Mouse (Mus musculus) embryonic fibroblast, embryonic 13.5 days (primary cell): ENCODE measurements around the gene Hrh3. TPM values are rescaled to one million over a fixed set of nuclear protein-coding genes. Genes with fewer than 3 reads are reported as not detected.

ENCODE experiments used
- H3K27ac ChIP-seq: 2 replicates; pipeline ENCODE4 v1.5.1; 2012; ENCODE audit warnings: low read length, control low read depth, inconsistent platforms; ENCODE audit not compliant: insufficient read depth
- H3K4me1 ChIP-seq: 2 replicates; pipeline ENCODE4 v1.6.1; 2011; ENCODE audit warnings: low read length; ENCODE audit not compliant: control insufficient read depth, insufficient read depth
- H3K4me3 ChIP-seq: 2 replicates; pipeline ENCODE4 v1.5.1; 2011; ENCODE audit warnings: mild to moderate bottlenecking, control low read depth, low read length; ENCODE audit not compliant: insufficient read depth
- CTCF ChIP-seq: IDR thresholded peaks from 2 replicates; pipeline ENCODE4 v1.5.1; 2011; ENCODE audit warnings: mild to moderate bottlenecking, control low read depth, low read length, moderate library complexity, borderline replicate concordance; ENCODE audit not compliant: insufficient read depth
- POLR2A ChIP-seq: IDR thresholded peaks from 2 replicates; pipeline ENCODE4 v1.6.1; 2011; ENCODE audit warnings: low read depth, mild to moderate bottlenecking, control low read depth, low read length, moderate library complexity
- polyA plus RNA-seq: library from polyadenylated mRNA; stranded (reverse); fragments of >200 nt; gene quantifications from 2 replicates; pipeline ENCODE4 v1.2.4, GENCODE M21; 2011; ENCODE audit warnings: low read depth; ENCODE audit not compliant: missing spikeins, insufficient read length

The Hrh3 gene
- polyA plus RNA-seq, 1 experiment: not detected

GRCm38 (mm10) chr2:180120292-180120761 is 16.0 kb upstream of the Hrh3 start:
- Histone ChIP-seq H3K4me1 (peaks cover 13% of the 10 kb centered on the region), H3K4me3 (peak overlapping the region; percentile 78), H3K27ac (no peak overlapping the region)
- TF ChIP-seq CTCF (no peak), POLR2A (no peak)

GRCm38 (mm10) chr2:180119439-180120291 is 15.4 kb upstream of the Hrh3 start:
- peak overlapping the region; percentile 78 for H3K4me3 ChIP-seq

GRCm38 (mm10) chr2:180118661-180119438 is 14.6 kb upstream of the Hrh3 start, which contains the start of gene Osbpl2:
Gene Osbpl2 (plus strand): TSS chr2:180119306.
- H3K27ac ChIP-seq: no peak within 1 kb of the TSS

More at GRCm38 (mm10) chr2:180119439-180120291, 15.4 kb upstream of the Hrh3 start:
- TF ChIP-seq CTCF: no peak
- TF ChIP-seq POLR2A: no peak; the same call in 1 of the 2 replicates
- H3K27ac ChIP-seq: no peak overlapping the region
- peaks cover 17% of the 10 kb centered on the region for H3K4me1 ChIP-seq

GRCm38 (mm10) chr2:180117485-180118194 is 13.4 kb upstream of the Hrh3 start:
- TF ChIP-seq CTCF (no peak), POLR2A (no peak)
- Histone ChIP-seq H3K4me1 (peaks cover 24% of the 10 kb centered on the region), H3K4me3 (no peak overlapping the region), H3K27ac (no peak overlapping the region)

More at GRCm38 (mm10) chr2:180118661-180119438, 14.6 kb upstream of the Hrh3 start, which contains the start of gene Osbpl2:
- TF ChIP-seq POLR2A: peak; percentile 37; the same call in 1 of the 2 replicates
- no peak for TF ChIP-seq CTCF
- peak within 1 kb of the TSS; percentile 78 for H3K4me3 ChIP-seq
- H3K4me1 ChIP-seq: peaks cover 24% of the 10 kb centered on the region

- no peak overlapping the region for H3K27ac ChIP-seq
- H3K4me3 ChIP-seq: no peak overlapping the region
- TF ChIP-seq CTCF: no peak
- no peak for TF ChIP-seq POLR2A
- H3K4me1 ChIP-seq: peaks cover 24% of the 10 kb centered on the region
These were observed 12.6 kb upstream of the Hrh3 start for GRCm38 (mm10) chr2:180116741-180117484.

- Histone ChIP-seq H3K4me3 (no peak overlapping the region), H3K27ac (peak overlapping the region; percentile 84; the same call in 1 of the 2 replicates), H3K4me1 (peaks cover 24% of the 10 kb centered on the region)
- TF ChIP-seq POLR2A (no peak), CTCF (no peak)
These were observed 11.8 kb upstream of the Hrh3 start for GRCm38 (mm10) chr2:180116081-180116493.

- H3K4me1 ChIP-seq: peaks cover 24% of the 10 kb centered on the region
- no peak overlapping the region for H3K4me3 ChIP-seq
- peak overlapping the region; percentile 84 for H3K27ac ChIP-seq
- no peak for TF ChIP-seq CTCF
- TF ChIP-seq POLR2A: no peak
These were observed 11.0 kb upstream of the Hrh3 start for GRCm38 (mm10) chr2:180115279-180115678.

- H3K27ac ChIP-seq: peak overlapping the region; percentile 63
- no peak overlapping the region for H3K4me3 ChIP-seq
- TF ChIP-seq POLR2A: no peak
- peak; percentile 27; the same call in 1 of the 2 replicates for TF ChIP-seq CTCF
- peaks cover 21% of the 10 kb centered on the region for H3K4me1 ChIP-seq
These were observed 9.9 kb upstream of the Hrh3 start for GRCm38 (mm10) chr2:180113909-180114890.
